Mouse (Mus musculus): Measurements from ENCODE around the gene Sdf2. TPM values are rescaled to one million over a fixed set of nuclear protein-coding genes. Genes with fewer than 3 reads are reported as not detected.
"Not testable (repeated sequence)": the region's sequence is repeated elsewhere in the genome, so short reads cannot be mapped to it uniquely, and the experiment has no call there.

Sdf2 gene
- polyA plus RNA-seq, 1 experiment from 2014 or later = 30.7 TPM

- no peak overlapping the region for H3K4me2 ChIP-seq
- no peak overlapping the region for H3K27ac ChIP-seq
- 88% methylated on average over 13 of the region's 13 CpGs for WGBS (ENCODE audit: insufficient replicate concordance)
- H3K27me3 ChIP-seq (replicated peaks) = no peaks in the 10 kb centered on the region
- no peak for ATAC-seq
- no peak overlapping the region for H3K9ac ChIP-seq
- no peaks in the 10 kb centered on the region for H3K9me3 ChIP-seq (replicated peaks)
- H3K36me3 ChIP-seq = peaks cover 96% of the 10 kb centered on the region
- H3K4me1 ChIP-seq = no peaks in the 10 kb centered on the region
- no peak overlapping the region for H3K4me3 ChIP-seq
Measured at GRCm38 (mm10) chr11:78271986-78272385, 26.4 kb downstream of the Sdf2 start.

GRCm38 (mm10) chr11:78275596-78275995 is 30.1 kb downstream of the Sdf2 start:
- H3K9ac ChIP-seq = no peak overlapping the region
- H3K4me2 ChIP-seq = no peak overlapping the region
- H3K27ac ChIP-seq = no peak overlapping the region
- no peak for ATAC-seq
- H3K36me3 ChIP-seq = peaks cover 99% of the 10 kb centered on the region
- no peak overlapping the region for H3K4me3 ChIP-seq
- no peaks in the 10 kb centered on the region for H3K9me3 ChIP-seq (replicated peaks)
- H3K4me1 ChIP-seq = no peaks in the 10 kb centered on the region
- H3K27me3 ChIP-seq (replicated peaks) = no peaks in the 10 kb centered on the region
- WGBS (ENCODE audit: insufficient replicate concordance) = 91% methylated on average over 1 of the region's 1 CpGs

GRCm38 (mm10) chr11:78276169-78276568 is 30.6 kb downstream of the Sdf2 start:
- 85% methylated on average over 4 of the region's 4 CpGs for WGBS (ENCODE audit: insufficient replicate concordance)
- not testable (repeated sequence) for H3K4me1 ChIP-seq; H3K4me3 ChIP-seq; H3K9ac ChIP-seq; ATAC-seq; H3K9me3 ChIP-seq (replicated peaks); H3K4me2 ChIP-seq; H3K27ac ChIP-seq; H3K27me3 ChIP-seq (replicated peaks)
- peaks cover 99% of the 10 kb centered on the region for H3K36me3 ChIP-seq

- no peaks in the 10 kb centered on the region for H3K27me3 ChIP-seq (replicated peaks)
- peaks cover 99% of the 10 kb centered on the region for H3K36me3 ChIP-seq
- WGBS (ENCODE audit: insufficient replicate concordance) = 77% methylated on average over 7 of the region's 7 CpGs
- no peaks in the 10 kb centered on the region for H3K9me3 ChIP-seq (replicated peaks)
- no peak overlapping the region for H3K9ac ChIP-seq
- no peak overlapping the region for H3K27ac ChIP-seq
- no peak for ATAC-seq
- H3K4me1 ChIP-seq = 0 out of 2 replicates have a peak, but pooled peaks cover 3% of the 10 kb centered on the region
- H3K4me3 ChIP-seq = no peak overlapping the region
- no peak overlapping the region for H3K4me2 ChIP-seq
Measured at GRCm38 (mm10) chr11:78278853-78279252, 33.3 kb downstream of the Sdf2 start.

GRCm38 (mm10) chr11:78279586-78279985 is 34.0 kb downstream of the Sdf2 start:
- Histone ChIP-seq H3K36me3 (peaks cover 99% of the 10 kb centered on the region), H3K4me2 (no peak overlapping the region), H3K9me3 (replicated peaks) (no peaks in the 10 kb centered on the region), H3K9ac (no peak overlapping the region), H3K4me3 (no peak overlapping the region), H3K4me1 (0 out of 2 replicates have a peak, but pooled peaks cover 3% of the 10 kb centered on the region), H3K27ac (no peak overlapping the region), H3K27me3 (replicated peaks) (no peaks in the 10 kb centered on the region)
- no peak for ATAC-seq
- 83% methylated on average over 4 of the region's 4 CpGs for WGBS (ENCODE audit: insufficient replicate concordance)

- Histone ChIP-seq H3K4me2 (no peak overlapping the region), H3K4me3 (no peak overlapping the region), H3K9ac (no peak overlapping the region), H3K9me3 (replicated peaks) (no peaks in the 10 kb centered on the region), H3K27me3 (replicated peaks) (no peaks in the 10 kb centered on the region), H3K36me3 (peaks cover 90% of the 10 kb centered on the region), H3K27ac (no peak overlapping the region), H3K4me1 (no peaks in the 10 kb centered on the region)
- no peak for ATAC-seq
- 82% methylated on average over 7 of the region's 7 CpGs for WGBS (ENCODE audit: insufficient replicate concordance)
Measured at GRCm38 (mm10) chr11:78289146-78289763, 43.7 kb downstream of the Sdf2 start.

- H3K4me3 ChIP-seq = no peak within 1 kb of the TSS
- no peak within 1 kb of the TSS for H3K4me2 ChIP-seq
- H3K36me3 ChIP-seq = peaks cover 76% of the 10 kb centered on the region
- no peak within 1 kb of the TSS for H3K27ac ChIP-seq
- no peaks in the 10 kb centered on the region for H3K9me3 ChIP-seq (replicated peaks)
- H3K27me3 ChIP-seq (replicated peaks) = no peaks in the 10 kb centered on the region
- no peak for ATAC-seq
- no peak within 1 kb of the TSS for H3K9ac ChIP-seq
- H3K4me1 ChIP-seq = no peaks in the 10 kb centered on the region
- WGBS (ENCODE audit: insufficient replicate concordance) = 80% methylated on average over 4 of the region's 4 CpGs
Measured at GRCm38 (mm10) chr11:78290654-78291053, 45.1 kb downstream of the Sdf2 start, which contains the start of gene BC030499. BC030499 (plus strand) TSS chr11:78290841.

GRCm38 (mm10) chr11:78294585-78294984 is 49.0 kb downstream of the Sdf2 start:
- Histone ChIP-seq H3K4me1 (no peaks in the 10 kb centered on the region), H3K9ac (no peak overlapping the region), H3K27ac (no peak overlapping the region), H3K9me3 (replicated peaks) (no peaks in the 10 kb centered on the region), H3K36me3 (peaks cover 37% of the 10 kb centered on the region), H3K4me2 (no peak overlapping the region), H3K4me3 (no peak overlapping the region), H3K27me3 (replicated peaks) (no peaks in the 10 kb centered on the region)
- WGBS (ENCODE audit: insufficient replicate concordance) = 83% methylated on average over 6 of the region's 6 CpGs
- no peak for ATAC-seq

GRCm38 (mm10) chr11:78300917-78301316 is 55.4 kb downstream of the Sdf2 start:
- no peaks in the 10 kb centered on the region for H3K27me3 ChIP-seq (replicated peaks)
- peak; percentile 13 for ATAC-seq
- peak overlapping the region; percentile 88 for H3K27ac ChIP-seq
- H3K9me3 ChIP-seq (replicated peaks) = no peaks in the 10 kb centered on the region
- H3K9ac ChIP-seq = peak overlapping the region; percentile 87
- H3K4me3 ChIP-seq = peak overlapping the region; percentile 81
- H3K4me1 ChIP-seq = peaks cover 40% of the 10 kb centered on the region
- peaks cover 29% of the 10 kb centered on the region for H3K36me3 ChIP-seq
- peak overlapping the region; percentile 78 for H3K4me2 ChIP-seq
- 78% methylated on average over 7 of the region's 7 CpGs for WGBS (ENCODE audit: insufficient replicate concordance)

- under 1% methylated on average over 49 of the region's 49 CpGs for WGBS (ENCODE audit: insufficient replicate concordance)
- H3K9ac ChIP-seq = peak within 1 kb of the TSS; percentile 87
- peak within 1 kb of the TSS; percentile 88 for H3K27ac ChIP-seq
- H3K36me3 ChIP-seq = peaks cover 35% of the 10 kb centered on the region
- no peaks in the 10 kb centered on the region for H3K27me3 ChIP-seq (replicated peaks)
- H3K4me2 ChIP-seq = peak within 1 kb of the TSS; percentile 78
- peak; percentile 98 for ATAC-seq
- peak within 1 kb of the TSS; percentile 81 for H3K4me3 ChIP-seq
- H3K4me1 ChIP-seq = peaks cover 46% of the 10 kb centered on the region
- H3K9me3 ChIP-seq (replicated peaks) = no peaks in the 10 kb centered on the region
Measured at GRCm38 (mm10) chr11:78301357-78302084, 56.0 kb downstream of the Sdf2 start, which contains the start of gene Spag5. Spag5 (plus strand) TSS chr11:78301529.
